Mouse (Mus musculus): ENCODE measurements around the gene Med19. TPM values are rescaled to one million over a fixed set of nuclear protein-coding genes. Genes with fewer than 3 reads are reported as not detected.

The Med19 gene
- polyA plus RNA-seq (2015; fragmentation: Illumina TruSeq; extraction: RNeasy Lipid Tissue Mini Kit (QIAGEN cat#74804); ENCODE audit: insufficient read depth, low read depth, low replicate concordance), result 5.5 TPM

DNA sequence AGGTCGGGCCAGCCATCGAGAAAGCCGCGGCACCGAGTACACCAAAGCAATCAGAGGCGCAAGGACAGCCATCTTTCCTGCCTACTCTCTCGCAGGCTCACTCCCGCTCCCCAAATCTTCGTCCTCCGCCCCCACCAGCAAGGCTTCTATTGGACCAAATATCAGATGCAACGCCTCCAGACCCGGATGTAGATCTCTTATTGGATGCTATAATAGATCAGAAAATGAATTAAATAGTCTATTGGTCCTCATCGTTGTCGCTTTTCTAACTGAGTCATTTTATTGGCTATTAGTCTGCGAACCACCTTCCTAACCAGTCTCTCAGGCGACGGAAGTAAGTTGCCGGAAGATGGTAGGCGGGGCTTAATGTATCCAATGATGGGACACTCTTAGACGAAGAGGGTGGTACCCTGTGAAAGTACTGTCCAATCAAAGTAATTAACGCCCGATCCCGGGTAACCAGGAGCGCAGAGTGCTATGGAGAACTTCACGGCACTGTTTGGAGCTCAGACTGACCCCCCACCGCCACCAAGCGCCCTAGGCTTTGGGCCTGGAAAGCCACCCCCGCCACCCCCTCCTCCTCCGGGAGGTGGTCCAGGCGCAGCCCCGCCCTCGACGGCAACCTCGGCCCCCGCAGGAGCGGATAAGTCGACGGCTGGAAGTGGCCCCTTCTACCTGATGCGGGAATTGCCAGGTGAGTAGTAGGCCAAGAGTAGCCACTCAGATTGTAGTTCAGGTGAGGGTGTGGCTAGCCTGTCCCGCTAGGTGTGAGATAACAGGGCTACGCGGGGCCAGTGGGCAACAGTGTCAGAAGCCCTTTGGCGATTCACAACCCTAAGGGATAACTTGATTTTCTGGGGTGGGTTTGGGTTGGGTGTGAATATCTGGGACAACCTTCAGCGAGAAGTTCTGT lies at the start of gene Med19, which contains the start of gene Gm28635:
Gene Med19, plus strand, starts transcription at position 435 of the 913 bp plus-strand sequence.
Gene Gm28635, minus strand, starts transcription at position 74 of the 913 bp plus-strand sequence.

DNA sequence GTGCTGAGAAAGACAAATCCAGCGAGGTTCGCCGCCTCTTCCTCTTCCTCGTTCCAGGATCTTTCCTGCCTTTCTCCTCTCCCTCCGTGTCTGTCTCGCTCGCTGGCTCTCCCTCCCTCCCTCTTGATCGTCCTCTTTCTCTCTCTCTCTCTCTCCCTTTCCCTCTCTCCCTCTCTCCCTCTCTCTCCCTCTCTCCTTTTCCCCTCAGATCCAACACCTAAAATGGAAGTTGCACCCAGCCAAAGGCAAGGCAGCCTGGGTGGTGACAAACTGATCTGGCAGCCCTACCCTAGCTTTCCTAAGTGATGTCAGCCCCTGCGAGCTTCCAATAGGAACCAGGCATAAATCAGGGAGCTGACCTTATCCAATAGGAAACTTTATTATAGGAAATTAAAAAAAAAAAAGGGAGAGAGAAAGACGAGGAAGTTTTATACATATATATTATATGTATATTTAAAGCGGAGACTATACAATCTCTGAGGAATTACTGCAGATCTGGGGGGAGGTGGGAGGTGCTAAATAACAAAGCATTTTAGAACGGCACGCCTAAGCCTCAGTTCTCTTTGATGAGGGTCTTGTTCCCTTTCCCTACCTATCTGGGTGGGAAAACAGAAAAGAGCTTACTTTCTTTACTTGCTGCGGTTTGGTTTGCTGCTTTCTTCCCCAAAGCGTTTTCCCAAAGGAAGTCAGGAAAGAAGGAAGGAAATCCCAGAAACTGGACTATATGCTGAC lies 27.6 kb upstream of the Med19 start, which contains the start of gene Ctnnd1:
Gene Ctnnd1, minus strand, starts transcription at position 302 of the 732 bp plus-strand sequence.

DNA sequence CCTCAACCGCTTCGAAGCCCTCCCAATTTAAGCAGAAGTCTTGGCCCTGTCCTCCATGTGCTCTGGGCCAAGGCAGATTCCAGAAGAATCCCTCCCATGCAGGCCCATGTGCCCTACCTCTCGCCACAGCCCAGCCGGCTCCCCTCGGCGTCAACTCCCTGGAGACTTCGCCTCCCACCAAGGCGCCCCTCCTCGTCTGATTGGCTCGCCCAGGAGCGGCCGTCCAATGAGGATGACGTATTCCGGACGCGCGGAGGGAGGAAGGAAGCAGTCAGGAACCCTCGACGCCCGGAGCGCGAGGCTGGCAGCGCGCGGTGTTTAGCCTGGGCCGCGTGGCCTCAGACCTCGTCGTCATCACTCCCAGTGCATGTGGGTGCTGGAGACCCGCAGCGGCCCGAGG lies 19.4 kb upstream of the Med19 start, which contains the start of gene Btbd18:
Gene Btbd18, plus strand, starts transcription at position 274 of the 400 bp plus-strand sequence.

DNA sequence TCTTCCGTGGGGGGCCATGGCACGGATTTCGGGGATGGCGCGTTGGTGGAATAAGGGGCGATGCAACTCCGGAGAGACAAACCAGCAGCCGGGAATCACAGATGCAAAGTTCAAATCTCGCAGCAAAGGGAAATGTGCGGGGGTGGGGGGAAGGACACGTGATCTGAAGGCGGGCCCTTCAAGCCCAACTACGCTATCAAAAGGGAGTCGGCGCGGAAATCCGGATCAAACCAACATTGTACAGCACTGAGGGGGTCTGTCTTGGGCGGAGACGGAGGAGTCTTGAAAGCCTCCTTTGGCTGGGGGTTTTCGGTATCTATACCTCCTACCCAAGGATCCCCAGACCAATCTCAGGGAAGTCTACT lies 7.7 kb upstream of the Med19 start, which contains the start of gene Selenoh:
Gene Selenoh, minus strand, starts transcription at position 202 of the 365 bp plus-strand sequence.

DNA sequence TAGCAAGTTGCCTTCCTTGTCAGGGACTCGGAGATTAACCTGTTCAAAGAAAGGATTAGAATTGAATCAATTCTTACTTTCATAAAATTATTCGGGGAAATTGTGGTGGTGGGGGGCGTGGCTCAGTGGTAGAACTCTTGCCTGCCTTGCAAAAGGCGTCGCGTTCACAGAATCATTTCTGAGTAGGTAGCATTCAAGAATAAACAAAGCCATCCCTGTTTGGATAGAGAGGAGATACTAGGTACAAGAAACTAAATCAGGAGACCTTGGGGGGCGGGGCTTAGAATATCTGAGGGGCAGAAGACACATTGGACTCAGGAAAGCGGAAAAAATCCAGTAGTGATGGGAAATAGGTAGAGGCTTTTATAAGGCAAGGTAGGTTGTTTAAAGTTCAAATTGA lies 814 bp downstream of the Med19 start, which contains the start of gene Tmx2:
Gene Tmx2, minus strand, starts transcription at position 125 of the 400 bp plus-strand sequence.

DNA sequence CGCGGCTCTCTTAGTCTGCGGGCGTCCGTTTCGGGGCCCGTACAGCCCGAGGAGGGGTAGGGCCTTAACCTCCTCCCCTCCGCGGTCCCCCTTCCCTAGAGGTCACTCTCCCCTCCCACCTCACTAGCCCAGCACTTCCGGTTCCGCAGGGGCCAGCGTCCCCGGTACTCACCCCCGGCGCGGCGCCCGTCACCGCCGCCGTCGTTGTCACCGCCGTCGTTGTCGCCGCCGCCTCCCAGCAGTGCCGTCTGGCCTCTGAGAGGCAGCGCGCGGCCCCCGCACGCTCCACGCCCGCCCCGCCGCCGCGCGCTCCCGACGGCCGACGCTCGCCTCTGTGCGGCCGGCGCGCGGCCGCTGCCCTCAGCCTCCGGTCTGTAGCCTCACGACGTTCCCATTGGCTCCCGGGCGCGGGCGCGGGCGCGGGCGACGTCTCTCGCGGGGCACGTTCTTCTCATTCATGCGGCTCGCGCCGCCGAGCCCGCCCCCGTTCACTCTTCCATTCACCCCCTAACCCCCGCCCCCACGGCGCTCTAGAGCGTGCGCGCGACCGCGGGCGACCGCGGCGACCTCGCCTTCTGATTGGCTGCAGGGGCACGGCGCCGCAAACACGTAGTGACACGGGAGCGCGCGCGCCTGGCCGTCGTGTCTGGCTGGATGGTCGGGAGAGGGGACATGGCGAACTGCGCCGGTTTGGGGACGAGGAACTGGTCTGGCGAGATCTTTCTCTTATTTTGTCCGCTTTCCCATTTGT lies 36.8 kb downstream of the Med19 start, which contains the start of gene Zdhhc5:
Gene Zdhhc5, minus strand, starts transcription at position 370 of the 751 bp plus-strand sequence.

DNA sequence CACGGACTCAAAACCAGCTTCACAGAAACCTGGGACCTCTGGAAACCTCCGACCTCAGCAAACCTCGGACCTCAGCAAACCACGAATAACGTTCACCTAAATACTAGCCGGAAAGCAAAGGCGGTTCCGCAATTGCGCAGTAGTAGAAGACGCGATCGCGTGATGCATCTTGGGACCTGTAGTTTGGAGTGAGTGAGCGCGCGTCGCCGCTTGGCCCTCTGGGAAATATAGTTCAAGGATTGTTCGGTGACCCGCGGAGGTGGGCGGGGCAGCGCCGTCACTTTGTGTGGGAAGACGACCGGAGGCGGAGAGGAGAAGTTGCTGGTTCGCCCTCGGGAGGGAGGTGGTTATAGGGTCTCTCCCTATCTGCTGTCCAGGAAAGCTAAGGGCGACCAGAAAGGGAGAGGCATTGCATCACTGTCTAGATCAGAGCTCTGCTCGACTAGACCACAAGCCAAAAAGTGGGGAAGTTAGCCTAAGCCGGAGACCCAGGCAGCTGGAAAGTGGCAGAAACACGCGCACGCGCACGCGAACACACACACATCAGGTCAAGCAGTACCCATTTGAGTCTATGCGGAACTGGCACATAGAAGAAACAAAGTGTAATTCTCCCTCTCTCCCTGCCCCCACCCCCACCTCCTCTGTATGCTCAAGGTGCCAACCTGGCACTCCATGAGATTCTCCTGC lies 49.1 kb downstream of the Med19 start, which contains the start of gene Clp1:
Gene Clp1, minus strand, starts transcription at position 179 of the 687 bp plus-strand sequence.

DNA sequence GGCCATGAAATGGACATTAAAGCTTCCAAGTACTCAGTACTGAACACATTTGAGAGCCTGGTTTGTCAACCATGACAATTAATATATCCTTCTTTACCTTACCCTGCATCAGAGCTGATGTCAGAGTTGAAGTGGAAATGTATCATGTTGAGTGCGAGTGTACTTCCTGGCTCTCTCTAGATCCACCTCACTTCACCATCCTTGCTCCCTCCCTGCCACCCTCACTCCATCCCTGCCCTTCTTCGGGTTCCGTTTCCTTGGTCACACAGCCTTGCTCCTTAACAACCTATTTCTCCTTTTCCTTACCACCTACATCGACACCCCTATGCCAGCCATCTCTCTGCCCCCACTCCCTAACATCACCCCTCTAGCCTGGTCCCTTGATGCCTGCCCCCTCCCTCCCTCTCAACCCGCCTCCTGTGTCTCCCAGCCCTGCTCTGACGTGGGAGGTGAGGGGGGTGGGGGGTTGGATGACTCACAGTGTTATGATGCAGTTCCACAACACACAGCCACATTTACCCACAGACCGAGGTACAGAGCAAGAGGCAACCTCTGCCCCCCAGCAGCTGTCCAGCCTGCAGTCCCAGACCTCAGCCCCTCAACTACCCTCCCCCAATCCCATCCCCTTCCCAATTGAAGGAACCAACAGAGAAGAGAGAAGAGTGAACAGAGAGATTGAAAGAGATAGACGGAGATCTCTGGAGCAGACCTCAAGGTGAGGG lies 55.5 kb downstream of the Med19 start, which contains the start of gene Ypel4:
Gene Ypel4, plus strand, starts transcription at position 480 of the 722 bp plus-strand sequence.

Other genes with a start within 250 kb of the Med19 start
- 5.4 TPM for gene Tfpi, start 201.6 kb upstream of the Med19 start, polyA plus RNA-seq (2015; fragmentation: Illumina TruSeq; extraction: RNeasy Lipid Tissue Mini Kit (QIAGEN cat#74804); ENCODE audit: insufficient read depth, low read depth, low replicate concordance)
- 18.0 TPM for gene Ctnnd1, start 27.6 kb upstream of the Med19 start, polyA plus RNA-seq (2015; fragmentation: Illumina TruSeq; extraction: RNeasy Lipid Tissue Mini Kit (QIAGEN cat#74804); ENCODE audit: insufficient read depth, low read depth, low replicate concordance)
- gene Btbd18, start 19.3 kb upstream of the Med19 start, polyA plus RNA-seq (2015; fragmentation: Illumina TruSeq; extraction: RNeasy Lipid Tissue Mini Kit (QIAGEN cat#74804); ENCODE audit: insufficient read depth, low read depth, low replicate concordance), result not detected
- 5.8 TPM for gene Selenoh, start 7.6 kb upstream of the Med19 start, polyA plus RNA-seq (2015; fragmentation: Illumina TruSeq; extraction: RNeasy Lipid Tissue Mini Kit (QIAGEN cat#74804); ENCODE audit: insufficient read depth, low read depth, low replicate concordance)
- gene Gm28635, start 361 bp upstream of the Med19 start, polyA plus RNA-seq (2015; fragmentation: Illumina TruSeq; extraction: RNeasy Lipid Tissue Mini Kit (QIAGEN cat#74804); ENCODE audit: insufficient read depth, low read depth, low replicate concordance), result not detected
- 10.3 TPM for gene Tmx2, start 738 bp downstream of the Med19 start, polyA plus RNA-seq (2015; fragmentation: Illumina TruSeq; extraction: RNeasy Lipid Tissue Mini Kit (QIAGEN cat#74804); ENCODE audit: insufficient read depth, low read depth, low replicate concordance)
- gene Zdhhc5, start 36.8 kb downstream of the Med19 start, polyA plus RNA-seq (2015; fragmentation: Illumina TruSeq; extraction: RNeasy Lipid Tissue Mini Kit (QIAGEN cat#74804); ENCODE audit: insufficient read depth, low read depth, low replicate concordance), result 6.6 TPM
- gene Clp1, start 48.9 kb downstream of the Med19 start, polyA plus RNA-seq (2015; fragmentation: Illumina TruSeq; extraction: RNeasy Lipid Tissue Mini Kit (QIAGEN cat#74804); ENCODE audit: insufficient read depth, low read depth, low replicate concordance), result 3.8 TPM
- 2.0 TPM for gene Ypel4, start 55.7 kb downstream of the Med19 start, polyA plus RNA-seq (2015; fragmentation: Illumina TruSeq; extraction: RNeasy Lipid Tissue Mini Kit (QIAGEN cat#74804); ENCODE audit: insufficient read depth, low read depth, low replicate concordance)
- not detected for gene Gm19426, start 65.3 kb downstream of the Med19 start, polyA plus RNA-seq (2015; fragmentation: Illumina TruSeq; extraction: RNeasy Lipid Tissue Mini Kit (QIAGEN cat#74804); ENCODE audit: insufficient read depth, low read depth, low replicate concordance)
- gene Serping1, start 97.0 kb downstream of the Med19 start, polyA plus RNA-seq (2015; fragmentation: Illumina TruSeq; extraction: RNeasy Lipid Tissue Mini Kit (QIAGEN cat#74804); ENCODE audit: insufficient read depth, low read depth, low replicate concordance), result 120 TPM
- gene Ube2l6, start 120.4 kb downstream of the Med19 start, polyA plus RNA-seq (2015; fragmentation: Illumina TruSeq; extraction: RNeasy Lipid Tissue Mini Kit (QIAGEN cat#74804); ENCODE audit: insufficient read depth, low read depth, low replicate concordance), result 13.6 TPM
- gene Smtnl1, start 144.2 kb downstream of the Med19 start, polyA plus RNA-seq (2015; fragmentation: Illumina TruSeq; extraction: RNeasy Lipid Tissue Mini Kit (QIAGEN cat#74804); ENCODE audit: insufficient read depth, low read depth, low replicate concordance), result not detected
- gene Timm10, start 148.6 kb downstream of the Med19 start, polyA plus RNA-seq (2015; fragmentation: Illumina TruSeq; extraction: RNeasy Lipid Tissue Mini Kit (QIAGEN cat#74804); ENCODE audit: insufficient read depth, low read depth, low replicate concordance), result 9.3 TPM
- 2.1 TPM for gene Slc43a1, start 160.4 kb downstream of the Med19 start, polyA plus RNA-seq (2015; fragmentation: Illumina TruSeq; extraction: RNeasy Lipid Tissue Mini Kit (QIAGEN cat#74804); ENCODE audit: insufficient read depth, low read depth, low replicate concordance)
- 1.6 TPM for gene Rtn4rl2, start 208.3 kb downstream of the Med19 start, polyA plus RNA-seq (2015; fragmentation: Illumina TruSeq; extraction: RNeasy Lipid Tissue Mini Kit (QIAGEN cat#74804); ENCODE audit: insufficient read depth, low read depth, low replicate concordance)

Data from pancreas, adult 10 weeks (tissue).